Mouse (Mus musculus) MEL (cell line): ENCODE measurements around the gene Asna1. TPM values are rescaled to one million over a fixed set of nuclear protein-coding genes. Genes with fewer than 3 reads are reported as not detected.
A peak's percentile ranks its signal among the peaks of the same experiment; 100 is the strongest.

Experiments
- DNase-seq: peaks from one replicate; pipeline ENCODE4 v3.0.0; 2011; ENCODE audit warnings: low read depth, low spot score
- H3K27ac ChIP-seq: 2 replicates; pipeline ENCODE4 v1.5.1; 2012; ENCODE audit warnings: low read depth, mild to moderate bottlenecking, control low read depth, low read length, moderate library complexity; ENCODE audit not compliant: control insufficient read depth
- H3K27me3 ChIP-seq, 2 experiments: fragments of 150-350 bp in 1 of 2; sonication (generic) in 1 of 2; 2 replicates each; pipeline ENCODE4 v1.6.1; 2012; ENCODE audit warnings: low read length in 2 of 2, mild to moderate bottlenecking in 2 of 2, improper control_type of control experiment in 1 of 2, moderate library complexity in 1 of 2; ENCODE audit not compliant: insufficient read depth in 2 of 2, control insufficient read depth in 1 of 2
- H3K36me3 ChIP-seq, 2 experiments: 2 replicates each; pipeline ENCODE4 v1.6.1; 2012 to 2014; ENCODE audit warnings: low read length in 2 of 2, improper control_type of control experiment in 1 of 2, inconsistent platforms in 1 of 2, mild to moderate bottlenecking in 1 of 2; ENCODE audit not compliant: insufficient read depth in 2 of 2, control insufficient read depth in 1 of 2
- H3K4me1 ChIP-seq, 2 experiments: fragments of 150-350 bp in 1 of 2; sonication (generic) in 1 of 2; 2 replicates each; pipeline ENCODE4 v1.6.1; 2012; ENCODE audit warnings: low read length in 2 of 2, improper control_type of control experiment in 1 of 2, mild to moderate bottlenecking in 1 of 2; ENCODE audit not compliant: insufficient read depth in 2 of 2, control insufficient read depth in 1 of 2
- H3K4me3 ChIP-seq, 2 experiments: fragments of 150-350 bp in 1 of 2; sonication (generic) in 1 of 2; 2 replicates each; pipeline ENCODE4 v1.5.1; 2012; ENCODE audit warnings: low read depth in 2 of 2, low read length in 2 of 2, mild to moderate bottlenecking in 2 of 2, moderate library complexity in 2 of 2, control low read depth in 1 of 2, improper control_type of control experiment in 1 of 2; ENCODE audit not compliant: control insufficient read depth in 1 of 2, insufficient read depth in 1 of 2
- H3K79me2 ChIP-seq: 2 replicates; pipeline ENCODE4 v1.6.1; 2012; ENCODE audit warnings: mild to moderate bottlenecking, low read length, moderate library complexity; ENCODE audit not compliant: control insufficient read depth, poor library complexity, insufficient read depth
- H3K9ac ChIP-seq: 2 replicates; pipeline ENCODE4 v1.6.1; 2012; ENCODE audit warnings: low read depth, mild to moderate bottlenecking, control low read depth, low read length, moderate library complexity; ENCODE audit not compliant: control insufficient read depth, poor library complexity, severe bottlenecking
- H3K9me3 ChIP-seq: fragments of 150-350 bp; sonication (generic); replicated peaks from 2 replicates; pipeline ENCODE4 v1.6.1; 2012; ENCODE audit warnings: mild to moderate bottlenecking, low read length, improper control_type of control experiment, moderate library complexity; ENCODE audit not compliant: insufficient read depth
- CTCF ChIP-seq, 3 experiments: IDR thresholded peaks in 2 of 3; conservative IDR thresholded peaks in 1 of 3; 2 replicates each; pipeline ENCODE4 v1.5.1; 2011 to 2012; ENCODE audit warnings: low read length in 3 of 3, low read depth in 2 of 3, mild to moderate bottlenecking in 2 of 3, improper control_type of control experiment in 1 of 3, inconsistent platforms in 1 of 3, mixed read lengths in 1 of 3, moderate library complexity in 1 of 3; ENCODE audit not compliant: control insufficient read depth in 1 of 3, insufficient read depth in 1 of 3, poor library complexity in 1 of 3, severe bottlenecking in 1 of 3
- E2F4 ChIP-seq: IDR thresholded peaks from 2 replicates; pipeline ENCODE4 v1.6.1; 2011; ENCODE audit warnings: low read depth, low read length, improper control_type of control experiment, borderline replicate concordance
- ETS1 ChIP-seq: IDR thresholded peaks from 2 replicates; pipeline ENCODE4 v1.6.1; 2012; ENCODE audit warnings: low read depth, mild to moderate bottlenecking, inconsistent platforms, low read length, improper control_type of control experiment, moderate library complexity
- GATA1 ChIP-seq: IDR thresholded peaks from 2 replicates; pipeline ENCODE4 v1.6.1; 2011; ENCODE audit warnings: low read depth, low read length, improper control_type of control experiment
- HCFC1 ChIP-seq: IDR thresholded peaks from 2 replicates; pipeline ENCODE4 v1.6.1; 2012; ENCODE audit warnings: low read depth, mild to moderate bottlenecking, inconsistent platforms, low read length, improper control_type of control experiment, moderate library complexity
- JUND ChIP-seq: IDR thresholded peaks from 2 replicates; pipeline ENCODE4 v1.6.1; 2011; ENCODE audit warnings: low read depth, mild to moderate bottlenecking, improper control_type of control experiment, low read length
- KAT2A ChIP-seq: conservative IDR thresholded peaks from 2 replicates; pipeline ENCODE4 v1.6.1; 2012; ENCODE audit warnings: low read depth, low read length, improper control_type of control experiment, inconsistent platforms
- MAZ ChIP-seq: IDR thresholded peaks from 2 replicates; pipeline ENCODE4 v1.6.1; 2012; ENCODE audit warnings: low read depth, mild to moderate bottlenecking, inconsistent platforms, low read length, improper control_type of control experiment
- MXI1 ChIP-seq: IDR thresholded peaks from 2 replicates; pipeline ENCODE4 v1.6.1; 2011; ENCODE audit warnings: mild to moderate bottlenecking, low read depth, low read length, improper control_type of control experiment
- MYB ChIP-seq: IDR thresholded peaks from 2 replicates; pipeline ENCODE4 v1.6.1; 2011; ENCODE audit warnings: mild to moderate bottlenecking, low read depth, low read length, improper control_type of control experiment
- MYC ChIP-seq: IDR thresholded peaks from 2 replicates; pipeline ENCODE4 v1.6.1; 2011; ENCODE audit warnings: low read depth, mild to moderate bottlenecking, low read length, improper control_type of control experiment, moderate library complexity
- NELFE ChIP-seq: IDR thresholded peaks from 2 replicates; pipeline ENCODE4 v1.6.1; 2011; ENCODE audit warnings: low read depth, low read length, improper control_type of control experiment
- NRF1 ChIP-seq: IDR thresholded peaks from 2 replicates; pipeline ENCODE4 v1.6.1; 2014; ENCODE audit warnings: low read depth, mild to moderate bottlenecking, inconsistent platforms, low read length, improper control_type of control experiment, moderate library complexity; ENCODE audit not compliant: poor library complexity, insufficient read depth, severe bottlenecking
- POLR2AphosphoS5 ChIP-seq: IDR thresholded peaks from 2 replicates; pipeline ENCODE4 v1.6.1; 2012; ENCODE audit warnings: low read depth, borderline replicate concordance, mild to moderate bottlenecking, inconsistent platforms, low read length, moderate library complexity, mixed read lengths
- RAD21 ChIP-seq: IDR thresholded peaks from 2 replicates; pipeline ENCODE4 v1.6.1; 2011; ENCODE audit warnings: mild to moderate bottlenecking, low read depth, low read length, improper control_type of control experiment
- SMC3 ChIP-seq: IDR thresholded peaks from 2 replicates; pipeline ENCODE4 v1.6.1; 2011; ENCODE audit warnings: low read depth, low read length, improper control_type of control experiment
- TAL1 ChIP-seq: IDR thresholded peaks from 2 replicates; pipeline ENCODE4 v1.6.1; 2012; ENCODE audit warnings: mild to moderate bottlenecking, inconsistent platforms, low read length, moderate library complexity, mixed read lengths
- TBP ChIP-seq: IDR thresholded peaks from 2 replicates; pipeline ENCODE4 v1.8.0; 2011; ENCODE audit warnings: low read depth, low read length, improper control_type of control experiment
- USF2 ChIP-seq, 2 experiments: IDR thresholded peaks; 2 replicates each; pipeline ENCODE4 v1.6.1; 2011 to 2012; ENCODE audit warnings: improper control_type of control experiment in 2 of 2, low read length in 2 of 2, borderline replicate concordance in 1 of 2, inconsistent platforms in 1 of 2, low read depth in 1 of 2, mild to moderate bottlenecking in 1 of 2; ENCODE audit not compliant: insufficient read depth in 1 of 2
- ZC3H11A ChIP-seq: IDR thresholded peaks from 2 replicates; pipeline ENCODE4 v1.6.1; 2012; ENCODE audit warnings: low read depth, mild to moderate bottlenecking, inconsistent platforms, low read length, improper control_type of control experiment
- ZKSCAN1 ChIP-seq: IDR thresholded peaks from 2 replicates; pipeline ENCODE4 v1.6.1; 2012; ENCODE audit warnings: low read depth, mild to moderate bottlenecking, inconsistent platforms, low read length, improper control_type of control experiment, moderate library complexity
- ZMIZ1 ChIP-seq: IDR thresholded peaks from 2 replicates; pipeline ENCODE4 v1.6.1; 2012; ENCODE audit warnings: low read depth, mild to moderate bottlenecking, inconsistent platforms, low read length, improper control_type of control experiment, moderate library complexity
- ZNF384 ChIP-seq: IDR thresholded peaks from 2 replicates; pipeline ENCODE4 v1.6.1; 2012; ENCODE audit warnings: low read depth, mild to moderate bottlenecking, inconsistent platforms, low read length, improper control_type of control experiment
- polyA plus RNA-seq, 2 experiments: library from polyadenylated mRNA; stranded (reverse) in 1 of 2; unstranded in 1 of 2; fragments of >175 nt in 1 of 2; fragments of >200 nt in 1 of 2; gene quantifications; 2 replicates each; pipeline versions ENCODE4 v1.2.1 to v1.2.4; 2012; ENCODE audit warnings: low replicate concordance in 2 of 2, low read depth in 1 of 2; ENCODE audit not compliant: insufficient read length in 2 of 2, insufficient read depth in 1 of 2, missing spikeins in 1 of 2
- total RNA-seq: library from RNA; depleted of rRNA; stranded (reverse); fragments of 300-350 nt; gene quantifications from 2 replicates; pipeline ENCODE4 v1.2.3, GENCODE M21; 2012

The Asna1 gene
- total and polyA plus RNA-seq, 3 experiments = 132 to 192 TPM; not detected in 1

- H3K27ac ChIP-seq = no peak overlapping the region
- TF ChIP-seq NRF1 (no peak), CTCF (IDR thresholded peaks at IDR 0.05 in 2 of 3, conservative IDR thresholded peaks at IDR 0.05 in 1 of 3; ENCODE audit: control insufficient read depth in 1 of 3, insufficient read depth in 1 of 3, low read depth in 2 of 3, low read length in 3 of 3, poor library complexity in 1 of 3, severe bottlenecking in 1 of 3) (peak in 2 of 3 experiments; percentile 6 to 15; a peak in 1 of 6 replicates)
- TF ChIP-seq, all 39 proteins: peak for 1
- DNase-seq = no peak
These were observed 3.5 kb downstream of the Asna1 start for GRCm38 (mm10) chr8:85021514-85022055.

GRCm38 (mm10) chr8:85017209-85017608 lies 7.9 kb downstream of the Asna1 start:
- DNase-seq = no peak
- Histone ChIP-seq H3K36me3 (no peaks in the 10 kb centered on the region), H3K27ac (no peak overlapping the region), H3K9me3 (no peaks in the 10 kb centered on the region), H3K4me3 (no peak overlapping the region), H3K9ac (no peak overlapping the region), H3K4me1 (no peaks in the 10 kb centered on the region)
- TF ChIP-seq E2F4 (no peak), RAD21 (no peak), NELFE (no peak), KAT2A (no peak), JUND (no peak), GATA1 (no peak)
- TF ChIP-seq, all 39 proteins: peak for 0
- no peaks in the 10 kb centered on the region for H3K27me3 ChIP-seq
- H3K79me2 ChIP-seq = peaks cover 2% of the 10 kb centered on the region; the same call in 1 of the 2 replicates

More at GRCm38 (mm10) chr8:85021514-85022055, 3.5 kb downstream of the Asna1 start:
- Histone ChIP-seq H3K9me3 (no peaks in the 10 kb centered on the region), H3K9ac (no peak overlapping the region), H3K4me1 (peaks cover 3 to 5% of the 10 kb centered on the region in 2 experiments; a peak in 3 of 4 replicates), H3K4me3 (no peak overlapping the region), H3K79me2 (peaks cover 18% of the 10 kb centered on the region), H3K36me3 (peaks cover 0 to 5% of the 10 kb centered on the region in 2 experiments; a peak in 2 of 4 replicates), H3K27me3 (no peaks in the 10 kb centered on the region)

GRCm38 (mm10) chr8:85016724-85017123 lies 8.4 kb downstream of the Asna1 start:
- no peaks in the 10 kb centered on the region for H3K79me2 ChIP-seq
- no peak overlapping the region for H3K4me3 ChIP-seq
- TF ChIP-seq TAL1 (no peak), CTCF (IDR thresholded peaks at IDR 0.05 in 2 of 3, conservative IDR thresholded peaks at IDR 0.05 in 1 of 3; ENCODE audit: control insufficient read depth in 1 of 3, insufficient read depth in 1 of 3, low read depth in 2 of 3, low read length in 3 of 3, poor library complexity in 1 of 3, severe bottlenecking in 1 of 3) (no peak), ZC3H11A (no peak), HCFC1 (no peak), TBP (no peak), POLR2AphosphoS5 (no peak), E2F4 (no peak), JUND (no peak), MAZ (no peak), USF2 (IDR thresholded peaks at IDR 0.05; ENCODE audit: borderline replicate concordance in 1 of 2, insufficient read depth in 1 of 2, low read depth in 1 of 2, low read length in 2 of 2) (no peak), MYB (no peak), ZNF384 (no peak), ZMIZ1 (no peak), MXI1 (no peak), ETS1 (no peak), ZKSCAN1 (no peak), RAD21 (no peak), SMC3 (no peak), MYC (no peak)
- TF ChIP-seq, all 39 proteins: peak for 0

More at GRCm38 (mm10) chr8:85016724-85017123, 8.4 kb downstream of the Asna1 start:
- Histone ChIP-seq H3K27me3 (no peaks in the 10 kb centered on the region), H3K9me3 (no peaks in the 10 kb centered on the region), H3K4me1 (no peaks in the 10 kb centered on the region), H3K9ac (no peak overlapping the region), H3K27ac (no peak overlapping the region), H3K36me3 (no peaks in the 10 kb centered on the region)
- no peak for DNase-seq
